Mouse (Mus musculus): Measurements from ENCODE around the gene Cckar. TPM values are rescaled to one million over a fixed set of nuclear protein-coding genes. Genes with fewer than 3 reads are reported as not detected.

The Cckar gene
- total RNA-seq (2021): 1 to 10 TPM in 1 of 2 experiments, under 1 TPM in 1; 0.08 to 9.2 TPM
- long read RNA-seq, experiment 1: 0 reads
- long read RNA-seq, experiment 2: 0 reads

GRCm38 (mm10) chr5:53707235-53708177 lies at the start of gene Cckar:
Cckar (minus strand) TSS chr5:53707705.
- DNase-seq (ENCODE audit: low spot score in 2 of 2): no peak

GRCm38 (mm10) chr5:53744061-53744460 lies 36.6 kb upstream of the Cckar start:
- no peak for DNase-seq (ENCODE audit: low spot score in 2 of 2)

GRCm38 (mm10) chr5:53732933-53733332 lies 25.4 kb upstream of the Cckar start:
- no peak for DNase-seq (ENCODE audit: low spot score in 2 of 2)

- DNase-seq (ENCODE audit: low spot score in 2 of 2): no peak
Measured at GRCm38 (mm10) chr5:53727606-53728005, 20.1 kb upstream of the Cckar start.

- no peak for DNase-seq (ENCODE audit: low spot score in 2 of 2)
Measured at GRCm38 (mm10) chr5:53726011-53726410, 18.5 kb upstream of the Cckar start.

GRCm38 (mm10) chr5:53716462-53716861 lies 9.0 kb upstream of the Cckar start:
- DNase-seq (ENCODE audit: low spot score in 2 of 2): no peak

GRCm38 (mm10) chr5:53711277-53711676 lies 3.8 kb upstream of the Cckar start:
- DNase-seq (ENCODE audit: low spot score in 2 of 2): no peak

GRCm38 (mm10) chr5:53708191-53708590 lies 686 bp upstream of the Cckar start:
- DNase-seq (ENCODE audit: low spot score in 2 of 2): no peak

GRCm38 (mm10) chr5:53702686-53703085 lies 4.8 kb downstream of the Cckar start:
- DNase-seq (ENCODE audit: low spot score in 2 of 2): no peak

GRCm38 (mm10) chr5:53697794-53698193 lies 9.7 kb downstream of the Cckar start:
- no peak for DNase-seq (ENCODE audit: low spot score in 2 of 2)

- no peak for DNase-seq (ENCODE audit: low spot score in 2 of 2)
Measured at GRCm38 (mm10) chr5:53696701-53697100, 10.8 kb downstream of the Cckar start.

- no peak for DNase-seq (ENCODE audit: low spot score in 2 of 2)
Measured at GRCm38 (mm10) chr5:53692662-53693061, 14.8 kb downstream of the Cckar start.

- DNase-seq (ENCODE audit: low spot score in 2 of 2): no peak
Measured at GRCm38 (mm10) chr5:53692100-53692499, 15.4 kb downstream of the Cckar start.

GRCm38 (mm10) chr5:53691577-53691976 lies 15.9 kb downstream of the Cckar start:
- DNase-seq (ENCODE audit: low spot score in 2 of 2): no peak

- no peak for DNase-seq (ENCODE audit: low spot score in 2 of 2)
Measured at GRCm38 (mm10) chr5:53688326-53688725, 19.2 kb downstream of the Cckar start.

GRCm38 (mm10) chr5:53686379-53686778 lies 21.1 kb downstream of the Cckar start:
- no peak for DNase-seq (ENCODE audit: low spot score in 2 of 2)

GRCm38 (mm10) chr5:53685623-53686022 lies 21.9 kb downstream of the Cckar start:
- DNase-seq (ENCODE audit: low spot score in 2 of 2): no peak

GRCm38 (mm10) chr5:53684417-53684816 lies 23.1 kb downstream of the Cckar start:
- no peak for DNase-seq (ENCODE audit: low spot score in 2 of 2)

GRCm38 (mm10) chr5:53683916-53684315 lies 23.6 kb downstream of the Cckar start:
- DNase-seq (ENCODE audit: low spot score in 2 of 2): no peak

- DNase-seq (ENCODE audit: low spot score in 2 of 2): no peak
Measured at GRCm38 (mm10) chr5:53679651-53680050, 27.9 kb downstream of the Cckar start.

GRCm38 (mm10) chr5:53678036-53678767 lies 29.3 kb downstream of the Cckar start:
- DNase-seq (ENCODE audit: low spot score in 2 of 2): no peak

- no peak for DNase-seq (ENCODE audit: low spot score in 2 of 2)
Measured at GRCm38 (mm10) chr5:53676671-53677070, 30.8 kb downstream of the Cckar start.

Data from adrenal gland, postnatal 4 days (tissue).